Mouse (Mus musculus): ENCODE measurements around the gene Hnrnpul2.

DNA sequence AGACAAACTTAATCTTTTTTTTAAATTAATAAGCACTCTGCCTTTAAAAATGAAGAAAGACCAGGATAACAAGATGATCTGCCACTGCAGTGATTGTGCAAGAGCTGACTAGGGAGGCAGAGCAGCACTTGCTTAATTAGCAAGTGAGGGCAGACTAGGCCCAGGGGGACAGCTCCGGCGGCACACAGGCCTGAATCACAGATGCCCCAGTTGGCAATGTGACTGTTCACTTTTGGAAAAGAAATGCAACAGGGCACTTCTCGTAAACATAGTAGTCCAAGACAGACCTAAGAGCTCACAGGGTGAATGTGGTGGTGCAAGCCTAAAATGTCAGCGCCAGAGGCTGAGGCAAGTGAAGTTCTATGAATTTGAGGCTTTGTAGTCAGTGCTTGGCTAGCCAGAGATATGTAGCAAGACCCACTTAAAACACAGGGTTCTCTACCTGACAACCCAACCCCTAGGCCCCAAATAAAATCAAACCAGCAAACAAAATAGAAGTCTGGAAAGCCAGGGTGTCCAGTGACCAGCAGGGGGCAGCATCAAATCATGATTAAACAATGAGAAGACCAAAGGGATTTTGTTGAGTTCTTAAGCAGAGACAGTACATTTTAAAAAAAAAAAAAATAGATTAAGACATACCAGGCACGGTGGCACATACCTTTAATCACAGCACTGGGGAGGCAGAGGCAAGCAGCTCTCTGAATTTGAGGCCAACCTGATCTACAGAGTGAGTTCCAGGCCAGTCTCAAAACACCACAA is 24.7 kb downstream of the Hnrnpul2 start:
- TF ChIP-seq CTCF (IDR thresholded peaks at IDR 0.05; ENCODE audit: low read depth) (peak; percentile 85), EP300 (optimal IDR thresholded peaks at IDR 0.05) (no peak)

All from stomach, postnatal 0 days (tissue).